Mouse (Mus musculus) liver, embryonic 11.5 days (tissue): Measurements from ENCODE around the gene Gale. TPM values are rescaled to one million over a fixed set of nuclear protein-coding genes. Genes with fewer than 3 reads are reported as not detected.

Experiments used
- ATAC-seq: fragments of 200-750 bp; cut with Nextera tagmentation; replicated peaks from 2 replicates; pipeline ENCODE4 v1.8.0; 2017; ENCODE audit warnings: moderate number of reproducible peaks, mild to moderate bottlenecking, moderate TSS enrichment, moderate library complexity; ENCODE audit not compliant: low FRiP score
- DNase-seq: peaks from one replicate; pipeline ENCODE4 v3.0.0-alpha.2; 2017; ENCODE audit warnings: low spot score
- H3K27ac ChIP-seq: fragments of 300-500 bp; sonication (generic); 2 replicates; pipeline ENCODE4 v1.5.1; 2014; ENCODE audit warnings: mild to moderate bottlenecking, low read depth, low read length, control low read depth
- H3K27me3 ChIP-seq: fragments of 300-500 bp; sonication (generic); replicated peaks from 2 replicates; pipeline ENCODE4 v1.6.1; 2014; ENCODE audit warnings: low read length, mixed read lengths; ENCODE audit not compliant: control insufficient read depth, insufficient read depth
- H3K36me3 ChIP-seq: fragments of 300-500 bp; sonication (generic); 2 replicates; pipeline ENCODE4 v1.6.1; 2014; ENCODE audit warnings: mild to moderate bottlenecking, low read length, moderate library complexity, mixed read lengths; ENCODE audit not compliant: control insufficient read depth, insufficient read depth
- H3K4me1 ChIP-seq: fragments of 300-500 bp; sonication (generic); replicated peaks from 2 replicates; pipeline ENCODE4 v1.6.1; 2014; ENCODE audit warnings: low read length, mixed read lengths; ENCODE audit not compliant: control insufficient read depth, insufficient read depth
- H3K4me2 ChIP-seq: fragments of 300-500 bp; sonication (generic); 2 replicates; pipeline ENCODE4 v1.6.1; 2014; ENCODE audit warnings: mild to moderate bottlenecking, control low read depth, moderate library complexity
- H3K4me3 ChIP-seq: fragments of 300-500 bp; sonication (generic); 2 replicates; pipeline ENCODE4 v1.5.1; 2014; ENCODE audit warnings: low read depth, low read length, control low read depth
- H3K9ac ChIP-seq: fragments of 300-500 bp; sonication (generic); 2 replicates; pipeline ENCODE4 v1.6.1; 2014; ENCODE audit warnings: low read depth, low read length, control low read depth
- H3K9me3 ChIP-seq: fragments of 300-500 bp; sonication (generic); 2 replicates; pipeline ENCODE4 v1.6.1; 2016; ENCODE audit warnings: low read length, inconsistent platforms, mixed read lengths; ENCODE audit not compliant: control insufficient read depth
- WGBS: fragments of 180-500 bp; shearing (Covaris S2); extraction: QIAGEN DNeasy Blood & Tissue Kit; methylation state at CpG from one replicate; pipeline ENCODE4 v1.1.7; 2014; 5-methylcytosine and 5-hydroxymethylcytosine counted together
- polyA plus RNA-seq: library from polyadenylated mRNA; unstranded; fragments of >200 nt; fragmentation: Nextera tagmentation; extraction: Ambion mirVana; gene quantifications from 2 replicates; pipeline ENCODE4 v1.2.1, GENCODE M21; 2014

The Gale gene
- polyA plus RNA-seq = 47.7 and 49.8 TPM in 2 replicates

- H3K9ac ChIP-seq = peak within 1 kb of the TSS; percentile 77
- H3K4me1 ChIP-seq = peaks cover 20% of the 10 kb centered on the region
- DNase-seq (peak; percentile 91), ATAC-seq (peak; percentile 92)
- H3K36me3 ChIP-seq = peaks cover 23% of the 10 kb centered on the region; the same call in 1 of the 2 replicates
- no peaks in the 10 kb centered on the region for H3K9me3 ChIP-seq
- peak within 1 kb of the TSS; percentile 78 for H3K27ac ChIP-seq
- WGBS = under 1% methylated on average over 56 of the region's 56 CpGs
- H3K4me3 ChIP-seq = peak within 1 kb of the TSS; percentile 84
- H3K27me3 ChIP-seq = no peaks in the 10 kb centered on the region
- H3K4me2 ChIP-seq = peak within 1 kb of the TSS; percentile 99
These were observed at the start of gene Gale for GRCm38 (mm10) chr4:135963457-135964193. TSS of gene Gale (plus strand) at chr4:135963727.

- Histone ChIP-seq H3K27ac (no peak overlapping the region), H3K9ac (no peak overlapping the region), H3K4me3 (no peak overlapping the region), H3K4me1 (peaks cover 11% of the 10 kb centered on the region), H3K27me3 (no peaks in the 10 kb centered on the region), H3K36me3 (peaks cover 3% of the 10 kb centered on the region; the same call in 1 of the 2 replicates), H3K4me2 (no peak overlapping the region), H3K9me3 (no peaks in the 10 kb centered on the region)
- ATAC-seq = no peak
- 62% methylated on average over 13 of the region's 13 CpGs for WGBS
- DNase-seq = no peak
These were observed 44.8 kb upstream of the Gale start for GRCm38 (mm10) chr4:135918635-135919279.

- WGBS = 87% methylated on average over 3 of the region's 3 CpGs
- Histone ChIP-seq H3K36me3 (peaks cover 3% of the 10 kb centered on the region; the same call in 1 of the 2 replicates), H3K27me3 (no peaks in the 10 kb centered on the region), H3K9me3 (no peaks in the 10 kb centered on the region), H3K9ac (no peak overlapping the region), H3K4me3 (no peak overlapping the region), H3K27ac (no peak overlapping the region; the same call in 1 of the 2 replicates), H3K4me1 (peaks cover 10% of the 10 kb centered on the region), H3K4me2 (no peak overlapping the region)
- no peak for ATAC-seq
- DNase-seq = no peak
These were observed 44.3 kb upstream of the Gale start for GRCm38 (mm10) chr4:135919280-135919639.

- Histone ChIP-seq H3K4me2 (peak within 1 kb of the TSS; percentile 98), H3K4me3 (peak within 1 kb of the TSS; percentile 83), H3K27ac (peak within 1 kb of the TSS; percentile 57; the same call in 1 of the 2 replicates), H3K36me3 (peaks cover 3% of the 10 kb centered on the region; the same call in 1 of the 2 replicates), H3K27me3 (no peaks in the 10 kb centered on the region), H3K9me3 (no peaks in the 10 kb centered on the region), H3K9ac (peak within 1 kb of the TSS; percentile 74), H3K4me1 (peaks cover 10% of the 10 kb centered on the region)
- DNase-seq (peak; percentile 95), ATAC-seq (peak; percentile 88)
- WGBS = 2% methylated on average over 60 of the region's 60 CpGs
These were observed 43.0 kb upstream of the Gale start, which contains the start of gene Fuca1 for GRCm38 (mm10) chr4:135920304-135921241. TSS of gene Fuca1 (plus strand) at chr4:135920735.

GRCm38 (mm10) chr4:135921257-135922120, 42.0 kb upstream of the Gale start:
- H3K27me3 ChIP-seq = no peaks in the 10 kb centered on the region
- WGBS = 11% methylated on average over 26 of the region's 26 CpGs
- H3K9ac ChIP-seq = peak overlapping the region; percentile 74
- H3K36me3 ChIP-seq = peaks cover 3% of the 10 kb centered on the region; the same call in 1 of the 2 replicates
- no peaks in the 10 kb centered on the region for H3K9me3 ChIP-seq
- DNase-seq (no peak), ATAC-seq (peak; percentile 22; the same call in 1 of the 2 replicates)
- peak overlapping the region; percentile 57; the same call in 1 of the 2 replicates for H3K27ac ChIP-seq
- H3K4me1 ChIP-seq = peaks cover 12% of the 10 kb centered on the region
- peak overlapping the region; percentile 98 for H3K4me2 ChIP-seq
- H3K4me3 ChIP-seq = peak overlapping the region; percentile 83

- H3K9ac ChIP-seq = no peak overlapping the region; the same call in 1 of the 2 replicates
- DNase-seq (no peak), ATAC-seq (no peak)
- no peaks in the 10 kb centered on the region for H3K27me3 ChIP-seq
- H3K27ac ChIP-seq = no peak overlapping the region
- H3K36me3 ChIP-seq = peaks cover 3% of the 10 kb centered on the region; the same call in 1 of the 2 replicates
- peaks cover 14% of the 10 kb centered on the region for H3K4me1 ChIP-seq
- no peaks in the 10 kb centered on the region for H3K9me3 ChIP-seq
- no peak overlapping the region; the same call in 1 of the 2 replicates for H3K4me3 ChIP-seq
- 72% methylated on average over 1 of the region's 1 CpGs for WGBS
- peak overlapping the region; percentile 98 for H3K4me2 ChIP-seq
These were observed 41.3 kb upstream of the Gale start for GRCm38 (mm10) chr4:135922190-135922589.

GRCm38 (mm10) chr4:135924418-135924817, 39.1 kb upstream of the Gale start:
- Histone ChIP-seq H3K27ac (no peak overlapping the region), H3K4me1 (peaks cover 14% of the 10 kb centered on the region), H3K36me3 (peaks cover 3% of the 10 kb centered on the region; the same call in 1 of the 2 replicates), H3K9ac (no peak overlapping the region), H3K9me3 (no peaks in the 10 kb centered on the region), H3K4me2 (no peak overlapping the region), H3K27me3 (no peaks in the 10 kb centered on the region), H3K4me3 (no peak overlapping the region)
- WGBS = 82% methylated on average over 2 of the region's 2 CpGs
- DNase-seq = no peak
- no peak for ATAC-seq
